Mouse (Mus musculus) kidney, embryonic 14.5 days (tissue): Measurements from ENCODE around the gene Med14. TPM values are rescaled to one million over a fixed set of nuclear protein-coding genes. Genes with fewer than 3 reads are reported as not detected.

Source experiments
- ATAC-seq: fragments of 200-750 bp; cut with Nextera tagmentation; 2 replicates; pipeline ENCODE4 v1.8.0; 2017; ENCODE audit warnings: moderate number of reproducible peaks, mild to moderate bottlenecking, moderate TSS enrichment, moderate library complexity; ENCODE audit not compliant: low FRiP score, low TSS enrichment
- H3K27ac ChIP-seq: fragments of 300-500 bp; sonication (generic); 2 replicates; pipeline ENCODE4 v1.5.1; 2014; ENCODE audit warnings: low read depth, mild to moderate bottlenecking, low read length, moderate library complexity, mixed read lengths
- H3K27me3 ChIP-seq: fragments of 300-500 bp; sonication (generic); 2 replicates; pipeline ENCODE4 v1.6.1; 2014; ENCODE audit warnings: mild to moderate bottlenecking, low read length; ENCODE audit not compliant: control insufficient read depth, insufficient read depth
- H3K36me3 ChIP-seq: fragments of 300-500 bp; sonication (generic); 2 replicates; pipeline ENCODE4 v1.6.1; 2014; ENCODE audit warnings: low read length, mixed read lengths; ENCODE audit not compliant: control insufficient read depth, insufficient read depth
- H3K4me1 ChIP-seq: fragments of 300-500 bp; sonication (generic); 2 replicates; pipeline ENCODE4 v1.6.1; 2014; ENCODE audit warnings: low read length, mixed read lengths; ENCODE audit not compliant: control insufficient read depth, insufficient read depth
- H3K4me2 ChIP-seq: fragments of 300-500 bp; sonication (generic); replicated peaks from 2 replicates; pipeline ENCODE4 v1.6.1; 2014; ENCODE audit warnings: low read depth, mild to moderate bottlenecking, low read length
- H3K4me3 ChIP-seq: fragments of 300-500 bp; sonication (generic); 2 replicates; pipeline ENCODE4 v1.5.1; 2014; ENCODE audit warnings: mild to moderate bottlenecking, low read length
- H3K9ac ChIP-seq: fragments of 300-500 bp; sonication (generic); 2 replicates; pipeline ENCODE4 v1.6.1; 2014; ENCODE audit warnings: low read depth, mild to moderate bottlenecking, low read length, moderate library complexity
- H3K9me3 ChIP-seq: fragments of 300-500 bp; sonication (generic); 2 replicates; pipeline ENCODE4 v1.6.1; 2016; ENCODE audit warnings: low read length; ENCODE audit not compliant: control insufficient read depth
- WGBS: fragments of 180-500 bp; shearing (Covaris S2); extraction: QIAGEN DNeasy Blood & Tissue Kit; methylation state at CpG from one replicate; pipeline ENCODE4 v1.1.7; 2014; 5-methylcytosine and 5-hydroxymethylcytosine counted together
- polyA plus RNA-seq: library from polyadenylated mRNA; unstranded; fragments of >200 nt; fragmentation: Nextera tagmentation; extraction: Ambion mirVana; gene quantifications from 2 replicates; pipeline ENCODE4 v1.2.1, GENCODE M21; 2014

Med14 gene
- polyA plus RNA-seq, 1 experiment from 2014 or later = 22.1 TPM

DNA sequence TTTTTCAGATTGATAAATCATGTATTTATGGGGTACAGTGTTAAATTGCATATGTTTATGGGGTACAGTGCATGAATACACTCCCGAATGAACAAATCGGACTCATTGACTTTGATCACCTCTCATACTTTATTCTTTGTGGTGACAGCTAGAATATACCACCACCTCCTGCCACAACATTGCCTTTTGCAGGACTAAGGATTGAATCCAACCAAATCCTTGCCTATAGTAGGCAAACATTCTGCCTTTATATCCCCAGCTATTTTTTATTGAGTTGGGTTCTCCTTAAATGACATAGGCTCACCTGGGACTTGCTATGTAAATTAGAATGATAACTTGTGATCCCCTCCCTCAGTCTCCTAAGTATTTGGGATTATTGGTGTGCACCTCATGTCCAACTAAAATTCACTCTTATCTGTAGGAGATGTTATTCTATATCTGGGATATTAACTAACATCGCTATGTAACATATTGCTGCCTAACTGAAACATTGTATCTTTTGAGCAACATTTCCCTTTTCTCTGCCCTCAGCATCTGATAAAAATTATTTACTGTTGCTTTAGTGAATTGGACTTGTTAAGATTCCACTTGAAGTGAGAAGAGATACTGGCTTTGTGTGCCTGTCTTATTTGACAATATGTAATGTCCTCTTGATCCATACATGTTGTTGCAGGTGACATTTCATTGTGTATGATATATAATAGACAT lies 1.4 kb upstream of the Med14 start:
- Histone ChIP-seq H3K27me3 (peaks cover 8% of the 10 kb centered on the region), H3K36me3 (no peaks in the 10 kb centered on the region), H3K9me3 (no peaks in the 10 kb centered on the region), H3K4me3 (peak overlapping the region; percentile 68; the same call in 1 of the 2 replicates), H3K4me2 (peak overlapping the region; percentile 47), H3K9ac (peak overlapping the region; percentile 78; the same call in 1 of the 2 replicates), H3K4me1 (no peaks in the 10 kb centered on the region), H3K27ac (no peak overlapping the region)
- ATAC-seq = no peak
- WGBS = 59% methylated on average over 3 of the region's 3 CpGs

DNA sequence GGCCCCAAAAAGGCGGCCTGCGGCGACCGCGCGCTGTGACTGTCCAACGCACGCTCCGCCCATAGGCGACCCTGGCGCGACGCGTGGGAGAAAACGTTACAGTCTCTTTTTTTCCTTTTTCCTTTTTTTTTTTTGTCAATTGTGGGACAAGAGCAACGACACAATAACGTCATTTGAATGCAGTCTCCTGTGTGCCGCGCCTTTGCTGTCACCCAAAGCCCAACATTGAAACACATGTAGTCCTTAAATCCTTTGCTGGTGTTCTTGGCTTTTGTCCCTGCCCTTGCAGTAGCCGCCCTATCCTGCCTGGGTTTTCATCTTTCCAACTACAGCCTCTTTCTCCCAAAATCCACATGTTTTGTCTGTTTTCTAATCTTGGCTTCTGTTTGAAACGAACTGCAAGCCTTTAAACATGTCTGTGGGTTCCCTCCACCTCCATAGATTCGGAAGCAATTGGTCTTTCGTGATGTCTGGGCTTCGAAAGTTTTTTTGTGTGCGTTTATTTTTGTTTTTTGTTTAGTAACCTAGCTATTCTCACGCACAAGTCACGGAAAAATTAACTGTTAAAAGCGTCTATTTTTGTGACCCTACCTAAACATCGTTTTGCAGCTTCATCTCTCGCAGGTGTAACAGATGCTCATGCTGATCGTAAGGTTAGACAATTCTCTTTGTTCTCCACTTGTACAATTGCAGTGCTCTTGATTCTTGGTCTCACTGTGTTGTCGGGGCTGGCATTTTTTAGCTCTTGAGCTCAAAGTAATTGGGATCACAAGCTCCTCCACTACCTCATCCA lies 657 bp upstream of the Med14 start:
- Histone ChIP-seq H3K36me3 (no peaks in the 10 kb centered on the region), H3K27me3 (peaks cover 8% of the 10 kb centered on the region), H3K9ac (peak overlapping the region; percentile 78), H3K4me2 (peak overlapping the region; percentile 47), H3K4me3 (peak overlapping the region; percentile 68), H3K4me1 (no peaks in the 10 kb centered on the region), H3K9me3 (no peaks in the 10 kb centered on the region), H3K27ac (peak overlapping the region; percentile 93)
- WGBS = 20% methylated on average over 32 of the region's 32 CpGs
- no peak for ATAC-seq

DNA sequence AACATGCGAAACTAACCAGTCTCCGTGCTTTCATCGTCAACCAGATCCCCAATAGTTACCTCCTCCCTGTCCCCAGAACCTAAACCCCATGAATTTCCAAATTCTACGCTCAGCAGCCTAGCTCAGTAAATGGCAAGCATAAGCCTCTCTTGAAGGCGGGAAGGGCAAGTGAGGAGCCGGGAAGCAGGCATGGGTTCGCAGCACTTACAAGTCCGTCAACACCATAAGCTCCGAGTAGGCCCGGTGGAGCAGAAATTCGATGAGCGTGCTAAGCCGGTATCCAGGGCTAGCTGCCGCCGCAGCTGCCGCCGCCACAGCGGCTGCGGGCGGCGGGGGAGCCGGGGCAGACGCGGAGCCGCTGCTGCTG lies 631 bp downstream of the Med14 start:
- peak overlapping the region; percentile 43 for H3K4me2 ChIP-seq
- no peak; the same call in 1 of the 2 replicates for ATAC-seq
- H3K4me3 ChIP-seq = peak overlapping the region; percentile 68
- 9% methylated on average over 25 of the region's 25 CpGs for WGBS
- no peaks in the 10 kb centered on the region for H3K9me3 ChIP-seq
- H3K27ac ChIP-seq = peak overlapping the region; percentile 93
- no peaks in the 10 kb centered on the region for H3K4me1 ChIP-seq
- no peaks in the 10 kb centered on the region for H3K36me3 ChIP-seq
- H3K9ac ChIP-seq = peak overlapping the region; percentile 78
- H3K27me3 ChIP-seq = peaks cover 8% of the 10 kb centered on the region

DNA sequence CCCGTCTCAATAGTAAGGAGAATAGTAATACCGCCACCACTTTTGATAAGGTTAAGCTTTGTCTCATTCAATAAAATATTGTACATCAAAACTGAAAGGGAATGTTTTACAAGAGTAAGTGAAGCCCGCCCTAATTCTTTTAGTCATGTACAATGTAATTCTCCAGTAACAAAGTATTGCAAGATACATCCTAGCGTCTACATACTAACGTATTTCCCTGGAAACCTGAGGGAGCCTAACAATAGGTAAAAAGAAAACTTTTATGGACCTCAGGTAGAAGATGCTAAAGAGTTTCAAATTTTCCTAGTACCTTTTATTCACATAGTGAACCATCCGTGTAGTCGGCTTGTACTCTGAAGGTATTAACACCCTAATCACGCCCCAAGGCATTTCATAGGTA lies 1.4 kb downstream of the Med14 start:
- Histone ChIP-seq H3K36me3 (no peaks in the 10 kb centered on the region), H3K4me2 (peak overlapping the region; percentile 43), H3K27me3 (peaks cover 8% of the 10 kb centered on the region), H3K4me1 (no peaks in the 10 kb centered on the region), H3K9me3 (no peaks in the 10 kb centered on the region), H3K4me3 (peak overlapping the region; percentile 68), H3K9ac (peak overlapping the region; percentile 78; the same call in 1 of the 2 replicates), H3K27ac (no peak overlapping the region)
- no peak for ATAC-seq
- WGBS = 31% methylated on average over 8 of the region's 8 CpGs

DNA sequence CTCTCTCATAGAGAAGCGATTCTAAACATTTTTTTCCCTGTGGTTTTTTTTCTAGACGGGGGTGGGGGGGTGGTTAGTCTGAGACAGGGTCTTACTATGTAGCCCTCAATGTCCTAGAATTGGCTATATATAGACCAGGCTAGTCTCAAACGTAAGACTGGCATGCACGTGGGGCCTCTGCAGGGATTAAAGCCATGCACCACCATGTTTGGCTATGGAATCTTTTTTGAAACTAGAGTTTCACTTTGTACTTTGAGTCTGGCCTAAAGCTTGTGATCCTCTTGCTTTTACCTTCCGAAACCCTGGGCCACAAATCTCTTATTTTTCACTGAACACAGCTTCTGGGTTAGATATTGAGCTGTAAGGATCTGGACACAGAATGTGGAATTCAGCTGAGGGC lies 2.2 kb downstream of the Med14 start:
- Histone ChIP-seq H3K9ac (no peak overlapping the region), H3K4me2 (peak overlapping the region; percentile 43), H3K4me3 (no peak overlapping the region; the same call in 1 of the 2 replicates), H3K36me3 (no peaks in the 10 kb centered on the region), H3K4me1 (no peaks in the 10 kb centered on the region), H3K27me3 (peaks cover 8% of the 10 kb centered on the region), H3K9me3 (no peaks in the 10 kb centered on the region), H3K27ac (no peak overlapping the region)
- WGBS = 62% methylated on average over 5 of the region's 5 CpGs
- ATAC-seq = no peak

DNA sequence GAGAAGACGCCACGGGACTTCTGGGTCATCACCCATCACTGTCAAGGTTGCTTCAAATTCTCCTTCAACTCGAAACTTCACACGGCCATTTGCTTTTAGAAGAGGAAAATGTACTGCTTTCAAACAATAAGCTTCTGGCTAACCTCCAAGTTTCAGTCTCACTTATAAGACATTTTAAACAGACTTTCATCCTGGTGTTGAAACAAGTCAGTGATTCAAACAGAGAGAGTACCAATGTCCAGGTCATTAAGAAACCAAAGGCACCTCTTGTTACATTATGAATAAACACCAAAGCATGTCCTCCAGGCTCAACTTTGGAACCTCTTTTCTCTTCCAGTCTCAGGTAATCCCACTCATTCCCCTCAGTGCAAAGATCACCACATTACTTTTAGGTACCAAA lies 14.0 kb downstream of the Med14 start:
- Histone ChIP-seq H3K9me3 (no peaks in the 10 kb centered on the region), H3K4me3 (no peak overlapping the region), H3K9ac (no peak overlapping the region), H3K27ac (no peak overlapping the region), H3K36me3 (peaks cover 7% of the 10 kb centered on the region), H3K4me2 (no peak overlapping the region), H3K27me3 (no peaks in the 10 kb centered on the region), H3K4me1 (no peaks in the 10 kb centered on the region)
- ATAC-seq = no peak
- WGBS = 94% methylated on average over 4 of the region's 4 CpGs

DNA sequence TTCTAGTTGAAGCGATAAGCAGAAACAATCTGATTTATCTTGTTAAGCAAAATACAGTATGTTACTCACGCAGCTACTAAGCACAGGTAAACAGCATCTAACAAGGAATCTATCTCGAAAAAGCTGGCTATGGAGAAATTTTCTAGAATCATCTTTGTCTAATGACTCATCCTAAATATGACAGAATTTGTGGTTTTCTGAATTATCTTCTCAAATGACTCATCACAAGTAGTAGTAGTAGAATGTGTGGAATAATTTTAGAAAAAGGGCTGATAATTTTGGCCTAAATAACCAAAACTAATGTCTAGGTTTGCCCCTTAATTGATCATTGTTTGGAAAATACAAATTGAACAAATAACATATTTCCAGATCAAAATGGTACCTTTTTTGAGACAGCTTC lies 15.1 kb downstream of the Med14 start:
- 92% methylated on average over 3 of the region's 3 CpGs for WGBS
- ATAC-seq = no peak
- no peak overlapping the region for H3K4me3 ChIP-seq
- H3K27ac ChIP-seq = no peak overlapping the region
- no peak overlapping the region for H3K9ac ChIP-seq
- no peaks in the 10 kb centered on the region for H3K27me3 ChIP-seq
- H3K36me3 ChIP-seq = peaks cover 7% of the 10 kb centered on the region
- H3K4me2 ChIP-seq = no peak overlapping the region
- H3K4me1 ChIP-seq = no peaks in the 10 kb centered on the region
- no peaks in the 10 kb centered on the region for H3K9me3 ChIP-seq

DNA sequence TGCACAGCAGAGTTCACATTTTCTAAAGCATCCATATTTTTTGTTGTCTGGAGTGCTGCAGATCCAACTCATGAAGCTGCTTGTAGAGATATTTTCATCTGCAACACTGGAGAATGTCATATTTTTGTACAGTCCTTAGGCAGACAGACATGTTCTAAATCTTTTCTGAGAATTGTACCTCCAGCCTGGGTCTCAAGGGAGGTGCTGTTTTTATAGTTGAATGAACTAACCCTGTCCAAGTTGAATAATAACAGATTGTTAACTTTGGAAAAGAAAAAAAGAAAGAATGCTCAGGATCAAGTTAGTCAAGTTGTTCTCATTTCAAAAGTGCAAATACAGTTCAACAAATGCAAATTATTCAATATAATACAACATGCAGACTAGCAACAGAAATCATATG lies 21.5 kb downstream of the Med14 start:
- no peak for ATAC-seq

DNA sequence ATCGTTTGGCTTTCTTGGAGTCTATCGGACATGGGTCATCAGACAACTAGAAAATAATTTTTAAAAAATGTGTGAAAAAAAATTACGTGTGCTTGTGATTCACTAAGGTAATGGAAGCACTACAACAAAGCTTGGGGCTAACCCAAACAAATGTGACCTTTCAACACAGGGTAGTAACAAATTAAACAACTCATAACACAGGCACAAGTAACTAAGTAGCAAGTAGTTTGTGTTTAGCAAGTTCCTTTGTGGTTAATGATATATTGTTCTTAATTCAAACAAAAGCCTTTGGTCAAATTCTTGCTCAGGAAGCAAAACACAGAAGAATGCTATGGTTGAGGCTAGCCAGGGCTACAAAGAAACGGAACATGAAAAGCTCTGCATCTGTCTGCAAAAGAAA lies 45.8 kb downstream of the Med14 start:
- ATAC-seq = no peak
- WGBS = 93% methylated on average over 4 of the region's 4 CpGs
- no peak overlapping the region for H3K27ac ChIP-seq
- H3K9ac ChIP-seq = no peak overlapping the region
- no peak overlapping the region for H3K4me3 ChIP-seq
- peaks cover 12% of the 10 kb centered on the region; the same call in 1 of the 2 replicates for H3K36me3 ChIP-seq
- H3K4me1 ChIP-seq = no peaks in the 10 kb centered on the region
- H3K9me3 ChIP-seq = no peaks in the 10 kb centered on the region
- H3K27me3 ChIP-seq = no peaks in the 10 kb centered on the region
- no peak overlapping the region for H3K4me2 ChIP-seq

More for the DNA sequence above, 21.5 kb downstream of the Med14 start:
- Histone ChIP-seq H3K4me1 (no peaks in the 10 kb centered on the region), H3K4me2 (no peak overlapping the region), H3K4me3 (no peak overlapping the region), H3K9me3 (no peaks in the 10 kb centered on the region), H3K36me3 (no peaks in the 10 kb centered on the region; the same call in 1 of the 2 replicates), H3K27me3 (no peaks in the 10 kb centered on the region), H3K9ac (no peak overlapping the region), H3K27ac (no peak overlapping the region)
